ENCODE assay signal across 8 mouse cellular contexts in genomic region chr2:51436590-51436989, GRCm38 (mm10).
DNase-seq lines count a peak whose midpoint lies in the region; ATAC-seq and TF ChIP-seq lines count a peak whose summit lies in the region.
"Had no signal": no experiment of that assay in that cellular context is flagged by ENCODE, and none has a peak within 500 bp of the region (broad histone marks: within the 10 kb centered on the region; RNA-seq: fewer than 3 reads in every experiment).

No protein-coding gene starts in this region.

- no peak overlapping the region for H3K4me2 ChIP-seq in kidney, embryonic 15.5 days
- no peak overlapping the region for H3K4me2 ChIP-seq in liver, embryonic 14.5 days (ENCODE audit: low read depth)
- H3K4me2 ChIP-seq: embryonic facial prominence, embryonic 12.5 days had no signal

- TF ChIP-seq POLR2A in kidney, adult 2 months (IDR thresholded peaks at IDR 0.05; ENCODE audit: low read depth, low read length): no peak

- WGBS in kidney, adult 2 months: 63% methylated on average over 3 of the region's 3 CpGs
- 57% methylated on average over 3 of the region's 3 CpGs for WGBS in kidney, embryonic 15.5 days
- WGBS in liver, embryonic 14.5 days (ENCODE audit: insufficient replicate concordance): 22% methylated on average over 3 of the region's 3 CpGs

- no peaks in the 10 kb centered on the region for H3K36me3 ChIP-seq in kidney, adult 2 months (ENCODE audit: control insufficient read depth, insufficient read depth, low read length)
- no peaks in the 10 kb centered on the region for H3K36me3 ChIP-seq in kidney, embryonic 15.5 days
- H3K36me3 ChIP-seq in liver, embryonic 14.5 days (replicated peaks; ENCODE audit: control insufficient read depth, insufficient read depth, low read depth): no peaks in the 10 kb centered on the region
- H3K36me3 ChIP-seq: embryonic facial prominence, embryonic 12.5 days had no signal

- no peaks in the 10 kb centered on the region for H3K4me1 ChIP-seq in kidney, adult 2 months (ENCODE audit: control insufficient read depth, insufficient read depth, low read length)
- H3K4me1 ChIP-seq in kidney, embryonic 15.5 days: no peaks in the 10 kb centered on the region
- H3K4me1 ChIP-seq in liver, embryonic 14.5 days (replicated peaks; ENCODE audit: control insufficient read depth in 2 of 2, insufficient read depth in 2 of 2, low read length in 1 of 2): no peaks in the 10 kb centered on the region
- H3K4me1 ChIP-seq: embryonic facial prominence, embryonic 12.5 days had no signal

- no peak for ATAC-seq in kidney, embryonic 15.5 days (replicated peaks; ENCODE audit: low FRiP score)
- no peak for ATAC-seq in liver, embryonic 14.5 days (ENCODE audit: insufficient read depth)

- peak; percentile 19 for DNase-seq in kidney, adult 2 months
- peak; percentile 2 to 13 for DNase-seq in CD8-positive naive resting alpha-beta T cell, adult 2 months (ENCODE audit: low read depth in 2 of 2, low spot score in 2 of 2)
- peak; percentile 74 for DNase-seq in ZHBTc4 (ENCODE audit: low read depth, low spot score)
- DNase-seq in liver, embryonic 14.5 days (ENCODE audit: low read depth in 3 of 3, low spot score in 3 of 3): no peak
- peak; percentile 40 for DNase-seq in thymus, postnatal 0 days (ENCODE audit: low spot score)
- no peak for DNase-seq in left cerebral cortex, adult 9 months (ENCODE audit: low spot score in 2 of 2)

- H3K4me3 ChIP-seq in kidney, adult 2 months (ENCODE audit: insufficient read depth, low read depth, low read length): no peak overlapping the region
- H3K4me3 ChIP-seq in kidney, embryonic 15.5 days (replicated peaks): no peak overlapping the region
- no peak overlapping the region for H3K4me3 ChIP-seq in liver, embryonic 14.5 days (ENCODE audit: insufficient read depth in 1 of 2, low read depth in 2 of 2, low read length in 2 of 2)
- H3K4me3 ChIP-seq: embryonic facial prominence, embryonic 12.5 days had no signal

- no peaks in the 10 kb centered on the region for H3K27me3 ChIP-seq in kidney, adult 2 months (replicated peaks; ENCODE audit: control insufficient read depth, insufficient read depth, low read length)
- no peaks in the 10 kb centered on the region for H3K27me3 ChIP-seq in kidney, embryonic 15.5 days
- H3K27me3 ChIP-seq in liver, embryonic 14.5 days (ENCODE audit: control insufficient read depth, insufficient read depth, low read length): no peaks in the 10 kb centered on the region
- H3K27me3 ChIP-seq: embryonic facial prominence, embryonic 12.5 days had no signal

- TF ChIP-seq EP300 in liver, embryonic 14.5 days (IDR thresholded peaks at IDR 0.05; ENCODE audit: low read depth): no peak

- H3K27ac ChIP-seq in kidney, adult 2 months (ENCODE audit: insufficient read depth, low read depth, low read length): no peak overlapping the region
- H3K27ac ChIP-seq in kidney, embryonic 15.5 days: no peak overlapping the region
- H3K27ac ChIP-seq in liver, embryonic 14.5 days: no peak overlapping the region
- H3K27ac ChIP-seq: embryonic facial prominence, embryonic 12.5 days had no signal

- no peak overlapping the region for H3K9ac ChIP-seq in kidney, embryonic 15.5 days
- no peak overlapping the region for H3K9ac ChIP-seq in liver, embryonic 14.5 days (replicated peaks)
- H3K9ac ChIP-seq: embryonic facial prominence, embryonic 12.5 days had no signal

- no peaks in the 10 kb centered on the region for H3K9me3 ChIP-seq in kidney, embryonic 15.5 days (replicated peaks)
- H3K9me3 ChIP-seq in liver, embryonic 14.5 days (ENCODE audit: control insufficient read depth, low read length): no peaks in the 10 kb centered on the region
- H3K9me3 ChIP-seq: embryonic facial prominence, embryonic 12.5 days had no signal

- TF ChIP-seq CTCF in kidney, adult 2 months (conservative IDR thresholded peaks at IDR 0.05; ENCODE audit: insufficient read depth, insufficient read length, low read depth, low read length): peak; percentile 54
- peak; percentile 80 for TF ChIP-seq CTCF in liver, embryonic 14.5 days (IDR thresholded peaks at IDR 0.05; ENCODE audit: low read depth)

Comparison
In these comparisons a context has a peak if more than half of its experiments do, and no peak if none do; other contexts are left out.
1. DNase-seq: peak in kidney, adult 2 months (single experiment), CD8-positive naive resting alpha-beta T cell, adult 2 months (2 of 2), ZHBTc4 (single experiment) and thymus, postnatal 0 days (single experiment); none in liver, embryonic 14.5 days (0 of 3) and left cerebral cortex, adult 9 months (0 of 2).